Mouse (Mus musculus): Measurements from ENCODE around the gene Flvcr2.

Flvcr2 gene

DNA sequence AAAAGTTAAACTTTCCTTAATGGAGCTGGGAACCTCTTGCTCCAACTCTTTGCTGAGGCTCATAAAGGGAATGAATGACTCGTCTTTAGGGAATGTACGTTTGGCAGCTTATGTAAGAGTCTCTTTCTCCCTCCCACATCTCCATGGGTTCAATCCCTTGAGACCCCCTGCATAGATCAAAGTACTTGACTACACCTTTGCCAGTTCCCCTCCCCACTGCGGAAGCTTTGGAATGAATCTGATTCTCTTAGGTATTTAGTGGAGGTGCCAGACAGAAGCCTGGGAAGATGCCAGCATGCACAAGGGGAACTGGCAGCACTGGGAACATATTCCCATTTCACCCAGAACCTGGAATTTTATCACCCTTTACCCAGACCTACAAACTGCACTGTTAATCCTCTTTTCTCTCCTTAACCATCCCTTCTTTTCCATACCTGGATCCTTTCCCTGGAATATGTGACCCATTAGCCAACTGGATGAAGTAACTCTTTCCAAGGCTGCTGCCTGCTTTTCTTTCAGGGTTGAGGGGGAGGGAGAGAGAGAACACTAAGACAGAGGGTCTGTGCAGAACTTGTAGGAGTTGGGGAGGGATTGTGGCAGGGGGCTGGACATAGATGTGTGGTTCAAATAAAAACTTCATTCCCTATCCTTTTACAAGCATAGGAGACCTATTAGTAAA lies 113.3 kb downstream of the Flvcr2 start:
- no peak for DNase-seq (ENCODE audit: low spot score)

DNA sequence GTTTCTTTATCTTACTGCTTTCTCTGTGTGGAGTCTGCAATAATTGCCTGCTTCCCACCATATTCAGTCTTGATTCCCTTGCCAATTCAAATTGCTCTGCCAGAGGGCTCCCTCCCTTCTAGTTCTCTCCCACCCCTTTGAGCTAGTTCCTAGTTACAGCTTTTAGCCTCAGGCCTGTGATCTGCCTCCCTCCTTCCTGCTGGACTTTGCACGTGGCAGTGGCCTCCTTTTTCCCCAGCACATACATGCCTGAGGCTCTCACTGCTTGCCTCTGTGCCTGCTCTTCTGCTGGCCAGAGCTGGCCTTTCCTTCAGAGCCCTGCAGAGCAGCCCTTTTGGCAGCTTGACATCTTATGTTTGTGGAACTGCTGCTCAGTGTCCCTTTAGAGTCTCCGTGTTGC lies 116.2 kb downstream of the Flvcr2 start:
- no peak for DNase-seq (ENCODE audit: low spot score)
